Mouse (Mus musculus): ENCODE measurements around the gene Hoxb8. TPM values are rescaled to one million over a fixed set of nuclear protein-coding genes. Genes with fewer than 3 reads are reported as not detected.

Gene Hoxb8
- polyA plus RNA-seq, 1 experiment from 2014 or later, result not detected

- H3K9me3 ChIP-seq (replicated peaks), result no peaks in the 10 kb centered on the region
- H3K27me3 ChIP-seq (ENCODE audit: low read depth, poor library complexity, severe bottlenecking), result peaks cover 100% of the 10 kb centered on the region
- H3K4me1 ChIP-seq, result peaks cover 4% of the 10 kb centered on the region; the same call in 1 of the 2 replicates
- no peak for DNase-seq (ENCODE audit: low spot score)
- WGBS, result 1% methylated on average over 17 of the region's 17 CpGs
- no peak overlapping the region for H3K27ac ChIP-seq (replicated peaks)
- H3K36me3 ChIP-seq, result no peaks in the 10 kb centered on the region
- no peak overlapping the region for H3K4me3 ChIP-seq
Observed at GRCm38 (mm10) chr11:96333241-96334001, 51.7 kb downstream of the Hoxb8 start.

- DNase-seq (ENCODE audit: low spot score), result no peak
- 2% methylated on average over 2 of the region's 2 CpGs for WGBS
- Histone ChIP-seq H3K4me3 (no peak overlapping the region), H3K27ac (replicated peaks) (no peak overlapping the region), H3K27me3 (ENCODE audit: low read depth, poor library complexity, severe bottlenecking) (peaks cover 100% of the 10 kb centered on the region), H3K36me3 (no peaks in the 10 kb centered on the region), H3K9me3 (replicated peaks) (no peaks in the 10 kb centered on the region), H3K4me1 (peaks cover 4% of the 10 kb centered on the region; the same call in 1 of the 2 replicates)
Observed at GRCm38 (mm10) chr11:96334002-96334364, 52.3 kb downstream of the Hoxb8 start.

MicroRNAs within 50 kb of the gene (microRNA counts, 519-probe panel; counts per million panel counts)
- microRNA mmu-miR-10a (not detected), microRNA mmu-miR-196a (not detected)

Small RNA genes within 50 kb of the gene (microRNA-seq; reads per million reads assigned to microRNA genes)
- gene Mir10a, result 194 reads per million, percentile 59 among the genes with 10 or more reads in this experiment
- not detected for gene Mir196a-1

Other genes with a start within 250 kb of the Hoxb8 start
- gene Snf8, start 247.0 kb upstream of the Hoxb8 start, polyA plus RNA-seq (2016; fragmentation: Nextera tagmentation; extraction: Ambion mirVana), result 106 and 110 TPM in 2 replicates
- gene Ube2z, start 216.5 kb upstream of the Hoxb8 start, polyA plus RNA-seq (2016; fragmentation: Nextera tagmentation; extraction: Ambion mirVana), result 25.0 and 27.0 TPM in 2 replicates
- gene Atp5g1, start 206.2 kb upstream of the Hoxb8 start, polyA plus RNA-seq (2016; fragmentation: Nextera tagmentation; extraction: Ambion mirVana), result 534 and 550 TPM in 2 replicates
- not detected in 2 replicates for gene Calcoco2, start 169.9 kb upstream of the Hoxb8 start, polyA plus RNA-seq (2016; fragmentation: Nextera tagmentation; extraction: Ambion mirVana)
- gene Ttll6, start 148.1 kb upstream of the Hoxb8 start, polyA plus RNA-seq (2016; fragmentation: Nextera tagmentation; extraction: Ambion mirVana), result not detected in 2 replicates
- not detected in 2 replicates for gene Hoxb13, start 87.6 kb upstream of the Hoxb8 start, polyA plus RNA-seq (2016; fragmentation: Nextera tagmentation; extraction: Ambion mirVana)
- not detected in 2 replicates for gene Hoxb9, start 10.4 kb upstream of the Hoxb8 start, polyA plus RNA-seq (2016; fragmentation: Nextera tagmentation; extraction: Ambion mirVana)
- gene Hoxb7, start 4.7 kb downstream of the Hoxb8 start, polyA plus RNA-seq (2016; fragmentation: Nextera tagmentation; extraction: Ambion mirVana), result not detected in 2 replicates
- gene Hoxb6, start 10.6 kb downstream of the Hoxb8 start, polyA plus RNA-seq (2016; fragmentation: Nextera tagmentation; extraction: Ambion mirVana), result not detected in 2 replicates
- gene Hoxb5, start 21.4 kb downstream of the Hoxb8 start, polyA plus RNA-seq (2016; fragmentation: Nextera tagmentation; extraction: Ambion mirVana), result not detected in 2 replicates
- not detected in 2 replicates for gene Hoxb4, start 36.4 kb downstream of the Hoxb8 start, polyA plus RNA-seq (2016; fragmentation: Nextera tagmentation; extraction: Ambion mirVana)
- not detected in 2 replicates for gene Hoxb3, start 41.4 kb downstream of the Hoxb8 start, polyA plus RNA-seq (2016; fragmentation: Nextera tagmentation; extraction: Ambion mirVana)
- gene Hoxb2, start 68.6 kb downstream of the Hoxb8 start, polyA plus RNA-seq (2016; fragmentation: Nextera tagmentation; extraction: Ambion mirVana), result 0.10 TPM in 1 of 2 replicates, not detected in the other
- 0.15 TPM in 1 of 2 replicates, not detected in the other for gene Hoxb1, start 83.8 kb downstream of the Hoxb8 start, polyA plus RNA-seq (2016; fragmentation: Nextera tagmentation; extraction: Ambion mirVana)
- gene Skap1, start 182.7 kb downstream of the Hoxb8 start, polyA plus RNA-seq (2016; fragmentation: Nextera tagmentation; extraction: Ambion mirVana), result 1.4 and 1.8 TPM in 2 replicates